Mouse (Mus musculus): ENCODE measurements at regions not wholly inside any gene's neighbourhood (a gene's known extent, or its start where the extent isn't known, plus 50 kb on each side); places are given as distances from the start of the nearest gene placed in this dataset.

DNA sequence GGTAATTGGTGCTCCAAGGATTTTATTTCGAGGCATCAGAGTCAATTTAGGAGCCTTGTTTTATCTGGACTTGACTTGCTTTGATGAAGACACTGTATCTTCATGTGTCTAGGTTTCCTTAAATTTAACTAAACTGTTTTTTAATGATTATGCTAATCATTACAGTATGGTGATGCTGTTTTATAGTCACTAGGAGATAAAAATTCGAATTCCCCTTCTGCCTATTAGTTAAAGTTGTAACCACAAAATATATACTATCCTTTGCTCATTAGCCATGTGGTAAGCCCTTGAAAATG lies 92.7 kb upstream of the Crbn start:
- TF ChIP-seq CTCF (IDR thresholded peaks at IDR 0.05; ENCODE audit: borderline replicate concordance, insufficient read depth, low read length) (no peak), POLR2A (IDR thresholded peaks at IDR 0.05; ENCODE audit: low read depth, low read length) (no peak)
